Mouse (Mus musculus): Measurements from ENCODE around the gene Cd37.

- no peak for TF ChIP-seq CTCF (IDR thresholded peaks at IDR 0.05; ENCODE audit: low read depth)
- TF ChIP-seq EP300 (IDR thresholded peaks at IDR 0.05; ENCODE audit: low read depth) = no peak
Measured at GRCm38 (mm10) chr7:45191161-45191560, 47.8 kb downstream of the Cd37 start.

All from heart, postnatal 0 days (tissue).